Mouse (Mus musculus): Measurements from ENCODE around the gene Tbc1d5.

DNA sequence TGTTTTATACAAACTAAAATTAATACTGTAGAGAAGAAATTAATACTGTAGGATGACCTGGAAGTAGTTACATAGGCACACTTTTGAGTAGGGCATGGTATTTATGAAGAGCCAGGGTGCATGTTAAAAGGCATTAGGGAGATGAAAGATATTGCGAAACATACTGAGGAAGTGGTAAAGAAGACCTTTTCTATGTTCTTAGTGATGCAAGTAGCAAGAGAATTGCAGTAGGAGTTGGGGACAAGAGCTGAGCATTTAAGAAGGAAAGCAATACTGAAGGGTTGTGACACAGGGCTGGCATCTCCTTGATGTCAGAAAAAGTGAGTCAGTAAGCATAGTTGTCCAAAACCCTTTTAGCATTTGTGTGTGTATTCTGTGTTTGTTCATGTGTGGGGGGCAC lies 289.7 kb downstream of the Tbc1d5 start:
- no peak for TF ChIP-seq MYOG (IDR thresholded peaks at IDR 0.05; ENCODE audit: control insufficient read depth, extremely low read depth, insufficient read length)
- no peak for TF ChIP-seq CTCF (IDR thresholded peaks at IDR 0.05; ENCODE audit: control insufficient read depth, insufficient read depth, insufficient read length)
- TF ChIP-seq USF1 (IDR thresholded peaks at IDR 0.05; ENCODE audit: low read depth): no peak
- TF ChIP-seq MAX (IDR thresholded peaks at IDR 0.05): no peak
- peak; percentile 12 for TF ChIP-seq CEBPB (IDR thresholded peaks at IDR 0.05; ENCODE audit: low read depth)
- TF ChIP-seq MYOD1 (IDR thresholded peaks at IDR 0.05; ENCODE audit: control insufficient read depth, insufficient read length, low read depth): no peak
